Mouse (Mus musculus) cerebellum, adult 18-20 months (tissue): Measurements from ENCODE around the gene Narfl.

ENCODE experiments used
- DNase-seq, 2 experiments: peaks; one replicate each; pipeline ENCODE4 v3.0.0; 2021

Gene Narfl

GRCm38 (mm10) chr17:25765886-25766285 lies 7.7 kb upstream of the Narfl start:
- no peak for DNase-seq

GRCm38 (mm10) chr17:25769331-25769730 lies 4.2 kb upstream of the Narfl start:
- no peak for DNase-seq

GRCm38 (mm10) chr17:25775318-25776062 lies 1.9 kb downstream of the Narfl start:
- no peak for DNase-seq

- DNase-seq: no peak
Measured at GRCm38 (mm10) chr17:25777948-25778347, 4.4 kb downstream of the Narfl start.

GRCm38 (mm10) chr17:25781339-25781738 lies 7.8 kb downstream of the Narfl start:
- DNase-seq: no peak

GRCm38 (mm10) chr17:25783086-25783485 lies 9.5 kb downstream of the Narfl start:
- DNase-seq: peak; percentile 57 to 69

GRCm38 (mm10) chr17:25783861-25784574 lies 10.4 kb downstream of the Narfl start:
- DNase-seq: no peak

- peak; percentile 96 to 99 for DNase-seq
Measured at GRCm38 (mm10) chr17:25785281-25785745, 11.7 kb downstream of the Narfl start, which contains the start of gene Haghl. Gene Haghl, minus strand, starts transcription at chr17:25785673.

GRCm38 (mm10) chr17:25786280-25786679 lies 12.7 kb downstream of the Narfl start, which contains the start of gene Ccdc78:
Gene Ccdc78, plus strand, starts transcription at chr17:25786580.
- peak in 1 of 2 experiments; percentile 11 for DNase-seq

- DNase-seq: peak in 1 of 2 experiments; percentile 12
Measured at GRCm38 (mm10) chr17:25786781-25787504, 13.4 kb downstream of the Narfl start.

- peak in 1 of 2 experiments; percentile 28 for DNase-seq
Measured at GRCm38 (mm10) chr17:25791320-25791842, 17.8 kb downstream of the Narfl start.

GRCm38 (mm10) chr17:25791843-25792527 lies 18.4 kb downstream of the Narfl start:
- peak; percentile 79 to 90 for DNase-seq

- DNase-seq: peak in 1 of 2 experiments; percentile 62
Measured at GRCm38 (mm10) chr17:25792615-25793014, 19.0 kb downstream of the Narfl start, which contains the start of gene Fam173a. Gene Fam173a, minus strand, starts transcription at chr17:25792901.

GRCm38 (mm10) chr17:25794197-25794596 lies 20.6 kb downstream of the Narfl start:
- DNase-seq: peak; percentile 22 to 27

- DNase-seq: no peak
Measured at GRCm38 (mm10) chr17:25794998-25795397, 21.4 kb downstream of the Narfl start.

GRCm38 (mm10) chr17:25795609-25796092 lies 22.1 kb downstream of the Narfl start, which contains the start of gene AC134908.4:
Gene AC134908.4, minus strand, starts transcription at chr17:25795659.
- peak; percentile 37 to 53 for DNase-seq

GRCm38 (mm10) chr17:25796211-25796771 lies 22.7 kb downstream of the Narfl start:
- DNase-seq: peak in 1 of 2 experiments; percentile 45

GRCm38 (mm10) chr17:25796951-25797369 lies 23.4 kb downstream of the Narfl start, which contains the start of gene Metrn:
Gene Metrn, minus strand, starts transcription at chr17:25797136.
- DNase-seq: peak; percentile 73 to 81

GRCm38 (mm10) chr17:25801029-25801428 lies 27.5 kb downstream of the Narfl start:
- peak; percentile 74 to 75 for DNase-seq

GRCm38 (mm10) chr17:25802825-25803517 lies 29.4 kb downstream of the Narfl start:
- DNase-seq: peak in 1 of 2 experiments; percentile 33

- no peak for DNase-seq
Measured at GRCm38 (mm10) chr17:25806507-25806906, 32.9 kb downstream of the Narfl start.
